Mouse (Mus musculus): ENCODE measurements around the gene Zfp605. TPM values are rescaled to one million over a fixed set of nuclear protein-coding genes. Genes with fewer than 3 reads are reported as not detected.
A peak's percentile ranks its signal among the peaks of the same experiment; 100 is the strongest.
"Not testable (repeated sequence)": the region's sequence is repeated elsewhere in the genome, so short reads cannot be mapped to it uniquely, and the experiment has no call there.

The Zfp605 gene
- polyA plus RNA-seq, 1 experiment, result 2.1 TPM

DNA sequence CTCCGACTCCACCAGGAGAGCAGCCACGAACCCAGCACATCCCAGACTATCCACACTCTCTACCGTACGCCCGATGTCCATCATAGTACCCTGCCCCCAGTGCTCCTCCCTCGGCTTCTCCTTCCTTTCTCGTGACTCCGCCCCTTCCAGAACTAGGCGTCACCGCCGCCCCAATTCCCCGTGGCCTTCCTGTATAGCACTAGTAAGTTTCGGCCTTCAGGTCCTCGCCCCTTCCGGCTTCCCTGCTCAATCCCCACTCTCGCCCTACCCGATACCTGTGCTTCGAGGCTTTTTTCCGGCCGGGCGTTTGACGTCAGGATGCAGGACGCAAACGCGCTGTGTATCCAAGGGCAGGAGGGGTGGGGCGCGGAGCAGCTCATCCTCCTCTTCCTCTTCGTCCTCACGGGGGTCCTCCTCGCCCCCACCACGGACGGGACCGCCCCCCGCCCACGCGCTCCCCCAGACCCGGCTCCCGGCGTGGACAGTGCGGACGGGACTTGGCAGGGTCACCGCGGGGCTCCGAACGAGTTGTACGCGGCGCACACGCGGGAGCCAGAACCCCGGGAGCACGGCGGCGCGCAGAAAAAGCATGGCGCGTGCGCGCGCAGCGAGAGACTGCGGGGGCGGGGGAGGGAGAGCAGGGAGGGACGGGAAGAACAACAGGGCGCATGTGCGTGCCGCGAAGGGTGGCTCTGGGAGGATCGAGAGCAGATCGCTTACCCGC, 2.1 kb upstream of the Zfp605 start, which contains the start of gene Gtpbp6:
Gtpbp6 (minus strand) TSS at position 617 of the 724 bp plus-strand sequence.
- peaks cover 4% of the 10 kb centered on the region for H3K36me3 ChIP-seq (ENCODE audit: control insufficient read depth, insufficient read depth)
- TF ChIP-seq POLR2A (IDR thresholded peaks at IDR 0.05; ENCODE audit: insufficient read length, low read depth) (peak; percentile 69), MYOG (IDR thresholded peaks at IDR 0.05; ENCODE audit: control insufficient read depth in 1 of 3, insufficient read depth in 1 of 3, insufficient read length in 2 of 3, low read depth in 2 of 3) (peak in 1 of 3 experiments; percentile 4), MYOD1 (IDR thresholded peaks at IDR 0.05; ENCODE audit: control insufficient read depth in 1 of 3, insufficient read length in 2 of 3, low read depth in 2 of 3) (peak in 1 of 3 experiments; percentile 10), MAX (IDR thresholded peaks at IDR 0.05; ENCODE audit: low read depth) (peak; percentile 11), POLR2AphosphoS2 (IDR thresholded peaks at IDR 0.05; ENCODE audit: insufficient read length, low read depth) (peak; percentile 53), USF1 (IDR thresholded peaks at IDR 0.05; ENCODE audit: low read depth) (no peak)
- peak within 1 kb of the TSS; percentile 84 for H3K4me3 ChIP-seq
- peak within 1 kb of the TSS; percentile 74 for H3K4me2 ChIP-seq (ENCODE audit: low read depth)
- no peaks in the 10 kb centered on the region for H3K27me3 ChIP-seq (ENCODE audit: control insufficient read depth, insufficient read depth, insufficient read length)
- peak within 1 kb of the TSS; percentile 63 for H3ac ChIP-seq (ENCODE audit: control insufficient read depth, insufficient read length)
- peaks cover 17% of the 10 kb centered on the region for H3K79me2 ChIP-seq (ENCODE audit: control insufficient read depth, insufficient read depth)

DNA sequence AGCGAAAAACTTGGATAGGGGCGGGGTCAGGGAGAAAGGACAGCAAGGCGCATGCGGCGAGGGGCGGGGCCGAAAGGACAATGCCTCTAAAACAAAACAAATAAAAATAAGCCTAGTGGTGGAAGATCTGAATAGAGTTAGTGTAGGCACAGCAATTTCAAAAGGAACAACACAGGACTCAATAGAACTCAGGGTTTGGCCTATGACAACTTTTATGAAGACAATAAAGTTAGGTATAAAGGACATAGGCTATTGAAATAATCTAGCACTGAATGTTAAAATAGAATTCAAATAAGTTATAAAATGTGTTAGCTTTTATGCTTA, 1.6 kb upstream of the Zfp605 start:
- TF ChIP-seq MAX (IDR thresholded peaks at IDR 0.05; ENCODE audit: low read depth) (no peak), TCF12 (IDR thresholded peaks at IDR 0.05; ENCODE audit: insufficient read depth, poor library complexity, severe bottlenecking) (no peak), POLR2AphosphoS2 (IDR thresholded peaks at IDR 0.05; ENCODE audit: insufficient read length, low read depth) (no peak), E2F4 (IDR thresholded peaks at IDR 0.05; ENCODE audit: insufficient read depth) (no peak)
- H3K4me3 ChIP-seq, result peak overlapping the region; percentile 84

DNA sequence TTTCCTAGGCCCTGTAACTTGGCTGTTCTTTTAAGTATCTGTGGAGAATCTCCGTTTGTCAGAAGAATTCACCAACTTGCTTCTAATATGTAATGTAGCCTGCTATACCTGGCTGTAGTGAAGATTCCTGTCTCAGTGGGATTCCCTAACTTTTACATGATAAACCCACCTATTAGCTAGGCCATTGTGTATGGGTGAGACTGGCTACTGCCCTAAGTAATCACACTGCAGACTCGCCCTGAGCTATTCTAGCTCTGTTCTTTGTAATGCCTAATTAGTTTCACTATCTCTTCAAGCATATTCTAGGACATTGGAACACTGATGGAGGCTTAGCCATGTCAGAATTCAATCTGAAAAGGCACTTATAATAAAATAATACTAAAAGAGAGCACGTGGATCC, 12.5 kb downstream of the Zfp605 start:
- not testable (repeated sequence) for H3ac ChIP-seq (ENCODE audit: control insufficient read depth, insufficient read length); H3K4me2 ChIP-seq (ENCODE audit: low read depth); H3K36me3 ChIP-seq (ENCODE audit: control insufficient read depth, insufficient read depth); H3K27me3 ChIP-seq (ENCODE audit: control insufficient read depth, insufficient read depth, insufficient read length); H3K4me3 ChIP-seq; H3K79me2 ChIP-seq (ENCODE audit: control insufficient read depth, insufficient read depth)

More for the DNA sequence above, 1.6 kb upstream of the Zfp605 start:
- H3K4me2 ChIP-seq (ENCODE audit: low read depth), result peak overlapping the region; percentile 74
- peaks cover 6% of the 10 kb centered on the region for H3K36me3 ChIP-seq (ENCODE audit: control insufficient read depth, insufficient read depth)
- H3K79me2 ChIP-seq (ENCODE audit: control insufficient read depth, insufficient read depth), result peaks cover 17% of the 10 kb centered on the region
- peak overlapping the region; percentile 63 for H3ac ChIP-seq (ENCODE audit: control insufficient read depth, insufficient read length)
- no peaks in the 10 kb centered on the region for H3K27me3 ChIP-seq (ENCODE audit: control insufficient read depth, insufficient read depth, insufficient read length)

DNA sequence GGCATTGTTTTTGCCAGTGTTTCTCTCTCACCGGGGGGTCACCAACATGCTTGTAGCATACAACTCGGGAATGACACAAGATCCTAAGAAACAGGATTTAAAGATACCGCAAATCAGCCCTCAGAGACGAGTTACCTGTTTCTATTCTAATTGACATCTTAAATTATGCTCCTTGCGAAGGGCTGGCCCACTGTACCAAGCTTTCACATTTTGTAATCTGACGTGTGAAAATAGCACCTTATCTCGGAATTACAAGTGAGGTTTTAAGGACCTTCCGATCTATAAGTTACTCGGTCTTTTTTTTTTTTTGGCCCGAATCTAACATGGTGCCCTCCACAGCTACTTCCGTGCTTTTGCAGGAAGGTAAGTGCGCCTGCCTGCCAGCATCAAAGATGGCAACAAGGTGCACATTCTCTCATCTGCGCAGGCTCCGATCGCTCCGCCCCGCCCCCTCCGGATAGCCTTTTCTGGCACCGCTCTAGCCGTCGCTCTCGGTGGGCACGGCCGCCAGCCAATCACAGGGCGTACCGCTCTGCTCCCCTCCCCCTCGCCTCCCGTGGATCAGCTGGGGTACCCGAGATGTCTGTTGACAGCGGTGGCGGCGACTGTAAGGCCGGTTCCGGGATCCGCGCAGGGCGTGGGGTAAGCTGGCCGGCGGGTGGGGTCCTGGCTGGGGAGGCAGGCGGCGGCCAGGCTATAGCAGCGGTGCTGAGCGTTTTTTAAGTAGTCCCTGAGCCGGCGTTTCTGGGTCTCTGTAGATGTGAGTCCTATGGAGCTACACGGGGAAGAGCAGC, 25.6 kb downstream of the Zfp605 start, which contains the start of gene Chfr:
Chfr (plus strand) TSS at position 550 of the 794 bp plus-strand sequence.
- peak within 1 kb of the TSS; percentile 82 for H3K4me2 ChIP-seq (ENCODE audit: low read depth)
- peak within 1 kb of the TSS; percentile 26 for H3ac ChIP-seq (ENCODE audit: control insufficient read depth, insufficient read length)
- no peaks in the 10 kb centered on the region for H3K36me3 ChIP-seq (ENCODE audit: control insufficient read depth, insufficient read depth)
- H3K4me3 ChIP-seq, result peak within 1 kb of the TSS; percentile 69
- H3K27me3 ChIP-seq (ENCODE audit: control insufficient read depth, insufficient read depth, insufficient read length), result no peaks in the 10 kb centered on the region
- no peak for TF ChIP-seq CEBPB (IDR thresholded peaks at IDR 0.05; ENCODE audit: insufficient read depth, poor library complexity, severe bottlenecking)
- peak; percentile 82 for TF ChIP-seq POLR2A (IDR thresholded peaks at IDR 0.05; ENCODE audit: insufficient read length, low read depth)
- peak in 1 of 3 experiments; percentile 49 for TF ChIP-seq MYOG (IDR thresholded peaks at IDR 0.05; ENCODE audit: control insufficient read depth in 1 of 3, insufficient read depth in 1 of 3, insufficient read length in 2 of 3, low read depth in 2 of 3)
- TF ChIP-seq SRF (IDR thresholded peaks at IDR 0.05; ENCODE audit: control insufficient read depth, insufficient read length, low read depth), result peak; percentile 98
- TF ChIP-seq MYOD1 (IDR thresholded peaks at IDR 0.05; ENCODE audit: control insufficient read depth in 1 of 3, insufficient read length in 2 of 3, low read depth in 2 of 3), result peak in 1 of 3 experiments; percentile 56
- TF ChIP-seq TCF12 (IDR thresholded peaks at IDR 0.05; ENCODE audit: insufficient read depth, poor library complexity, severe bottlenecking), result no peak
- no peak for TF ChIP-seq USF1 (IDR thresholded peaks at IDR 0.05; ENCODE audit: low read depth)
- peak; percentile 89 for TF ChIP-seq POLR2AphosphoS2 (IDR thresholded peaks at IDR 0.05; ENCODE audit: insufficient read length, low read depth)
- peaks cover 12% of the 10 kb centered on the region for H3K79me2 ChIP-seq (ENCODE audit: control insufficient read depth, insufficient read depth)

DNA sequence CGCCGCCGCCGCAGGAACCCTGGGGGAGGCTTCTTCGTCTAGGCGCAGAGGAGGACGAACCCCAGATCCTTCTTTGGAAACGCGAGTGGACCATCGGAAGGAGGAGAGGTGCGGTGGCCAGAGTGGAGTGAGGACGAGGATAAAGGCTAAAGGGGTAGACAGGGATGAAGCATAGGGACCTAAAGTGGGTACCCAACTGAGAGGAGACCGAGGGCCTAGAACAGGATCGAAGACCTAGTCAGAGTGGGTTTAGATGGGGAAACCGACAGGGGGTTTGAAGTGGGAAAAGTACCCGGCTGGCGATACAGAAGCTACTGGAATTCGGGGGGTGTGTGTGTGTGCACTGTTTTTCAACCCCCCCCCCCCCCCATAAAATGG, 26.2 kb downstream of the Zfp605 start:
- H3K4me2 ChIP-seq (ENCODE audit: low read depth), result peak overlapping the region; percentile 67
- no peaks in the 10 kb centered on the region for H3K27me3 ChIP-seq (ENCODE audit: control insufficient read depth, insufficient read depth, insufficient read length)
- peaks cover 12% of the 10 kb centered on the region for H3K79me2 ChIP-seq (ENCODE audit: control insufficient read depth, insufficient read depth)
- peak overlapping the region; percentile 26 for H3ac ChIP-seq (ENCODE audit: control insufficient read depth, insufficient read length)
- no peaks in the 10 kb centered on the region for H3K36me3 ChIP-seq (ENCODE audit: control insufficient read depth, insufficient read depth)
- peak overlapping the region; percentile 69 for H3K4me3 ChIP-seq
- TF ChIP-seq REST (IDR thresholded peaks at IDR 0.05; ENCODE audit: insufficient read depth, insufficient read length), result no peak

DNA sequence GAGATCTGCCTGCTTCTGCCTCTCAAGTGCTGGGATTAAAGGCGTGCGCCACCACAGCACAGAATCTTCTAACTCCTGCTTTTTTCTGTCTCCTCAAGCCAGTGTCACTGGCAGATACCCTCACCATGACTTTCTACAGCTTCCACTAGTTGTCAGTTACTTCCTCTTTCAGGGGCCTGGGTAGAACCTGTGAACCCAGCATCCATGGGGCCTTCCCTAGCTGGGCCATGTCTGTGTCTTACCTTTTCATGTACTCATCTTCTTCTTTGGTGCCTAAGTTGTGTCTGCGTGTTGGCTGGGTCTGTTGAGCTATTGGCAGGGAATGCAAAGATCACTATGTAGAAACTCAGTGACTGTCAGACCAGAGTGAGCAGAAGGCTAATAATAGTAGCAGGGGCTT, 27.9 kb downstream of the Zfp605 start:
- no peak overlapping the region for H3ac ChIP-seq (ENCODE audit: control insufficient read depth, insufficient read length)
- no peaks in the 10 kb centered on the region for H3K36me3 ChIP-seq (ENCODE audit: control insufficient read depth, insufficient read depth)
- H3K4me2 ChIP-seq (ENCODE audit: low read depth), result no peak overlapping the region
- H3K4me3 ChIP-seq, result no peak overlapping the region
- H3K27me3 ChIP-seq (ENCODE audit: control insufficient read depth, insufficient read depth, insufficient read length), result no peaks in the 10 kb centered on the region
- H3K79me2 ChIP-seq (ENCODE audit: control insufficient read depth, insufficient read depth), result peaks cover 12% of the 10 kb centered on the region
- TF ChIP-seq USF1 (IDR thresholded peaks at IDR 0.05; ENCODE audit: low read depth) (no peak), E2F4 (IDR thresholded peaks at IDR 0.05; ENCODE audit: insufficient read depth) (no peak), REST (IDR thresholded peaks at IDR 0.05; ENCODE audit: insufficient read depth, insufficient read length) (no peak), TCF12 (IDR thresholded peaks at IDR 0.05; ENCODE audit: insufficient read depth, poor library complexity, severe bottlenecking) (no peak), SRF (IDR thresholded peaks at IDR 0.05; ENCODE audit: control insufficient read depth, insufficient read length, low read depth) (no peak), POLR2AphosphoS2 (IDR thresholded peaks at IDR 0.05; ENCODE audit: insufficient read length, low read depth) (no peak), MAX (IDR thresholded peaks at IDR 0.05; ENCODE audit: low read depth) (no peak), MYOG (IDR thresholded peaks at IDR 0.05; ENCODE audit: control insufficient read depth in 1 of 3, insufficient read depth in 1 of 3, insufficient read length in 2 of 3, low read depth in 2 of 3) (no peak), TCF3 (IDR thresholded peaks at IDR 0.05; ENCODE audit: insufficient read length, low read depth) (no peak), CEBPB (IDR thresholded peaks at IDR 0.05; ENCODE audit: insufficient read depth, poor library complexity, severe bottlenecking) (no peak), POLR2A (IDR thresholded peaks at IDR 0.05; ENCODE audit: insufficient read length, low read depth) (no peak), MYOD1 (IDR thresholded peaks at IDR 0.05; ENCODE audit: control insufficient read depth in 1 of 3, insufficient read length in 2 of 3, low read depth in 2 of 3) (no peak)

Data from myocyte (in vitro differentiated cells).